Mouse (Mus musculus): ENCODE data around the gene Rbm6.

DNA sequence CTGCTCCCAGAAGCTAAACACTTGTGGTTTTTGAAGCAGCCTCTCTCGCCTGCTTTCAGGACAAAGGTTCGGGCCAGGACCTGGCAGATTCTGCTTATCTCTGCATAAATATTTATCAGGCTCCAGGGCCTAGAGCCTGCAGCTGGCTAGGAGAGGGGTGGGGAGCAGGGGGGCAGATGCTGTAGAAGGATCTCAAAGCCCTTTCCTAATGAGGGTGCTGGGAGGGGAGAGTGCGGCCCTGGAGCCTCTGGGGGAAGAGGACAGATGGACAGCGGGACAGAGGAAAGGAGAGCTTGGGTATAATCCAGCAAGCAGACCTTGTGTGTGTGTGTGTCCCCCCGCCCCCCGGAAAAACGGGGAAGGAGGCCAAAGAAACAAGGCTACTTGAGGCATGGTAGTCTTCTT, 138.5 kb downstream of the Rbm6 start:
- TF ChIP-seq CTCF (conservative IDR thresholded peaks at IDR 0.05; ENCODE audit: low read length) (no peak), POU5F1 (IDR thresholded peaks at IDR 0.05; ENCODE audit: borderline replicate concordance, low read length) (no peak)

Measured in E14TG2a.4 (cell line).